Mouse (Mus musculus): ENCODE data around the gene Hdac11. TPM values are rescaled to one million over a fixed set of nuclear protein-coding genes. Genes with fewer than 3 reads are reported as not detected.
"Not testable (repeated sequence)": the region's sequence is repeated elsewhere in the genome, so short reads cannot be mapped to it uniquely, and the experiment has no call there.

The Hdac11 gene
- polyA plus RNA-seq, 1 experiment from 2014 or later, result 16.4 TPM

DNA sequence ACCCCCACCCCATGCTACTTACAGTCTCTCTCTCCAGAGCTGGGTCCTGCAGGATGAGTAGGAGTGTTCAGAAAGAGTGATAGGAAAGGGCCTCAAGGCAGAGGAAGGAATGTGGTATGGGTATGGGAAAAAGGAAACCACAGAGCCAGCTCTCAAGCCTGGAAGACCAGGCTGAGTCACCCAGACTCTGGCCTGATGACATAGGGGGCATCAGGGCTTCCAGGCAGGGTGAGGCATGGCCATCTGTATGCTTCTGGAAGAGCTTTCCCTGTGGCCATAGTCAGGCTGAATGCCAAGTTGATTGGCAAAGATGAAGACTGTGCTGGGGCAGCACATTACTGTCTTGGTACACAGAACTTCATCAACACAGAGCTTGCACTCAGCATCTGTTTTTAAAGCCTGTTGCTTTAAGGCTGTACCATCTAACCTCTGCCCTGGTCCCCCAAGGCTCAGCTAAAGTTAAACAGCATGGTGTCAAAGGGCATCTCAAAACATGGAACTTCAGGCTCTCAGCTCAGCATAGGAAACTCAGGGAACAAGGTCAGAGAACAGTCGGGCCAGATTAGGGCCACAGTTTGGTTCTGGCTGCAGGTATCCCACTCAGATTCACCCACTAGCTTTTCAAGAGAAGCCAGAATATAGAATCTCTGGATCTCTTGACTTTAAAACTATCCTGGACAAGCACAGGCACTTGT is 36.5 kb downstream of the Hdac11 start:
- Histone ChIP-seq H3K27ac (replicated peaks) (no peak overlapping the region), H3K4me1 (no peaks in the 10 kb centered on the region), H3K9me3 (no peaks in the 10 kb centered on the region; the same call in 1 of the 2 replicates), H3K27me3 (peaks cover 8% of the 10 kb centered on the region; the same call in 1 of the 2 replicates), H3K36me3 (no peaks in the 10 kb centered on the region), H3K9ac (replicated peaks) (no peak overlapping the region), H3K4me2 (replicated peaks) (no peak overlapping the region), H3K4me3 (no peak overlapping the region)
- WGBS, result 87% methylated on average over 1 of the region's 1 CpGs
- no peak for ATAC-seq (ENCODE audit: low FRiP score, low read depth)

DNA sequence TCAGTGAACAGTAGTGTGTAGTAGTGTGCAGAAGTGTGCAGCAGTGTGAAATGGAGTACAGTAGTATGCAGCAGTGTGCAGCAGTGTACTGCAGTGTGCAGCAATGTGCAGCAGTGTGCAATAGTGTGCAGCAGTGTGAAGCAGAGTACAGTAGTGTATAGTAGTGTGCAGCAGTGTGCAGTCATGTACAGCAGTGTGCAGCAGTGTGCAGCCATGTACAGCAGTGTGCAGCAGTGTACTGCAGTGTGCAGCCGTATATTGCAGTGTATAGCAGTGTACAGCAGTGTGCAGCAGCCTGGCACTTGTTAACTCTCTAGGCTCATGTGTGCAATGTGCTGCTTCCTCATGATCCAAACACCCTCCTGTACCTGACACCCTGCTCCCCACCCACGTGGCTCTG is 42.0 kb downstream of the Hdac11 start:
- ATAC-seq (ENCODE audit: low FRiP score, low read depth), result peak; percentile 61
- WGBS, result 83% methylated on average over 2 of the region's 2 CpGs
- no peak overlapping the region for H3K27ac ChIP-seq (replicated peaks)

DNA sequence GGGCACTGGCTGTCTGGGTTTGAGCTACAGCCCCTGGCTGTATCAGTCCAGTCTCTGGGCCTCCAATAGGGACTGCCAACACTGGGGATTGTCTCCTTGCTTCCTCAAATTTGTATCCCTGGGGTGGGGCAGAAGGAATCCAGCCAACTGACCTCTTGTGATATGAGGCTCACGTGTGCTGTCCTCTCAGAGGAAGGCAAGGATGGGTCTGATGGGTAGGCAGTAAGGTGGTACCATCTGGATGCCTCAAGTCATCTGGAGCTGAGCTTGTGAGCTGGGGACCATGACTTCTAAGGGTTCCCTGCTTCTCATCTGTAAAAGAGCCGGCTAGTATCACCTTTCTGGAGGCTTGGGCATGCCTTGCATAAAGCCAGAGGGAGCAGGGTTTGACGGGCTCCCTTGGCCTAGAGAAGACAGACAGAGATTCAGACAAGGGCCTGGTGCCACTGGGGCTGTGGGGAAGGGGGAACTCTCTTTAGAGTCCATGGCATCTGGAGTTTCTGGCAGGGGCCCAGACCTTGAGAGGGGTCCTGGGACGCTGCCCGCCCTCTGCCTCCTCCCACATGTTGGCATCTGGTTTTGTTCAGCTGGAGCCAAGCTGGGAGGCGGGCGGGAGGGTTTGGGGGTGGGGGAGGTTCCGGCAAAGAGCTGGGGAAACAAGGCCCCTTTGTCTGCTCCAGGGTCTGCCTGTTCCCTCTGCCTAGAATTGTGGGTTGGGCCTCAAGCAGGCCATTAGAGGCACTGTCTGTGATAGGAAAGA is 44.1 kb downstream of the Hdac11 start:
- Histone ChIP-seq H3K4me2 (replicated peaks) (no peak overlapping the region), H3K4me1 (peaks cover 26% of the 10 kb centered on the region), H3K27ac (replicated peaks) (peak overlapping the region; percentile 54), H3K9ac (replicated peaks) (no peak overlapping the region), H3K36me3 (no peaks in the 10 kb centered on the region), H3K27me3 (0 out of 2 replicates have a peak, but pooled peaks cover 17% of the 10 kb centered on the region), H3K4me3 (no peak overlapping the region), H3K9me3 (no peaks in the 10 kb centered on the region; the same call in 1 of the 2 replicates)
- 40% methylated on average over 8 of the region's 8 CpGs for WGBS
- peak; percentile 74 for ATAC-seq (ENCODE audit: low FRiP score, low read depth)

More for the DNA sequence above, 42.0 kb downstream of the Hdac11 start:
- no peak overlapping the region for H3K9ac ChIP-seq (replicated peaks)
- H3K9me3 ChIP-seq, result no peaks in the 10 kb centered on the region; the same call in 1 of the 2 replicates
- H3K27me3 ChIP-seq, result 0 out of 2 replicates have a peak, but pooled peaks cover 14% of the 10 kb centered on the region
- H3K4me3 ChIP-seq, result no peak overlapping the region
- no peaks in the 10 kb centered on the region for H3K36me3 ChIP-seq
- peaks cover 26% of the 10 kb centered on the region for H3K4me1 ChIP-seq
- H3K4me2 ChIP-seq (replicated peaks), result no peak overlapping the region

DNA sequence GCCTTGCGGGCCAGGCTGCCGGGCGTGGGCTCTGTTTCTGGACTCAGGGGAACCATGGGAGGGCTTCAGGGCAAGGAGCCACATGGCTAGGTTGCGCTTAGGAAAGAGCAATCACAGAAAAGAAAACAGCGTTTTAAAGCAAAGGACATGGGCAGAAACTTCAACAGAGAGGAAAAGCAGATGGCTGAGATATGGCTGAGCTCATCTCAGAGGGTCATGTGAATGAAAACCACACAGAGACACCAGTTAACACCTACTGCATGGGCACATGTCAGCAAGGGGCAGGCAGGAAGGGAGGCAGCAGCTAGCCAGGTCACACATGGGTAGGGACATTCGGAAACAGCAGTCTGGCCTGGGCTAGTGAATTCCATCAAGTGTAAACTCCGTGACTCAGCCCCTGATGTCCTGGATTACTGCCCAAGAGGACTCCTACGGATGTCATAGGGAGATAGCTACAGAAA is 45.4 kb downstream of the Hdac11 start:
- Histone ChIP-seq H3K36me3 (no peaks in the 10 kb centered on the region), H3K27me3 (0 out of 2 replicates have a peak, but pooled peaks cover 17% of the 10 kb centered on the region), H3K9ac (replicated peaks) (no peak overlapping the region), H3K9me3 (no peaks in the 10 kb centered on the region; the same call in 1 of the 2 replicates), H3K4me1 (peaks cover 26% of the 10 kb centered on the region), H3K4me2 (replicated peaks) (no peak overlapping the region), H3K27ac (replicated peaks) (no peak overlapping the region), H3K4me3 (no peak overlapping the region)
- ATAC-seq (ENCODE audit: low FRiP score, low read depth), result no peak
- 81% methylated on average over 8 of the region's 8 CpGs for WGBS

- no peaks in the 10 kb centered on the region; the same call in 1 of the 2 replicates for H3K9me3 ChIP-seq
- 89% methylated on average over 4 of the region's 4 CpGs for WGBS
- no peak overlapping the region for H3K4me3 ChIP-seq
Measured at GRCm38 (mm10) chr6:91202571-91202970, 46.1 kb downstream of the Hdac11 start.

DNA sequence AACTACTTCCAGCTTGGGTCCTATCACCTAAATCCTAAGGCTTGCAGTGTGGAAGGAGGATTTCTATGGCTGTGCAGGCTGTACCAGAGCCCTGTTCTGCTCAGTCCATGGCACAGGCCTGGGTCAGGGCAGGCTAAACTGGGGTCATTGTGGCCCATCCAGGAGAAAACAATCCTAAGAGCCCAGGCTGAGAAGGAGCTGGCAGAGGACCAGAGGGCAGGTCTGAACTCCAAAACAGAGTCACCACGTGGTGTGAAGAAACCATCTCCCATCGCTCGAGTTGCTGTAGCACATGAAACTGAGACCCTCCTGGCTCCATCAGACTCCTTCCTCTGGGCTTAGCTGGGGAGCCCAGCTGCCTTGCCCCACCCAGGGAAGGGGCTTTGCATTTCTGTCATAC is 48.9 kb downstream of the Hdac11 start:
- Histone ChIP-seq H3K4me3 (no peak overlapping the region), H3K36me3 (no peaks in the 10 kb centered on the region), H3K27ac (replicated peaks) (no peak overlapping the region), H3K9ac (replicated peaks) (no peak overlapping the region), H3K27me3 (peaks cover 7% of the 10 kb centered on the region; the same call in 1 of the 2 replicates), H3K4me1 (peaks cover 20% of the 10 kb centered on the region), H3K9me3 (no peaks in the 10 kb centered on the region), H3K4me2 (replicated peaks) (no peak overlapping the region)
- 77% methylated on average over 3 of the region's 3 CpGs for WGBS
- ATAC-seq (ENCODE audit: low FRiP score, low read depth), result no peak

More at GRCm38 (mm10) chr6:91202571-91202970, 46.1 kb downstream of the Hdac11 start:
- no peak overlapping the region for H3K27ac ChIP-seq (replicated peaks)
- no peaks in the 10 kb centered on the region for H3K36me3 ChIP-seq
- 0 out of 2 replicates have a peak, but pooled peaks cover 12% of the 10 kb centered on the region for H3K27me3 ChIP-seq
- H3K4me1 ChIP-seq, result peaks cover 26% of the 10 kb centered on the region
- H3K9ac ChIP-seq (replicated peaks), result no peak overlapping the region
- no peak overlapping the region for H3K4me2 ChIP-seq (replicated peaks)
- no peak for ATAC-seq (ENCODE audit: low FRiP score, low read depth)

DNA sequence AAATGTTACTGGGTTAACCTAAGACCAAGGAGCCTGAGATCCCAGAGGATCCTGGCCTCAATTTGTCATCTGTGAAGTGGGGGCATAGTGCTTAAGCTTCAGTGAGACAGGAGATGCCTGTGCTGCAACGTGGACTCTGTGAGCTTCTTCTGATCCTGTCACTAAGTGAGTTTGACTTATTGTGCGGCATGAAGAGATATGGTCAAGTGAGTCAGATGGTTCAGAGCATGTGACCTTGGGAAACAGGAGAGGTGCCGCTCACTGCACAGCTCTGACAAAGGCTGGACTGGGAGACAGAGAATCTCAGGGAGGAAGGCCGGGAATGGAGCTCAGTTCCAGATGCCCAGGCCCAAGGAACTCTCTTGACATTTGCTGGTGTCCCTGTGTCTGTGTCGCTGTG is 49.3 kb downstream of the Hdac11 start:
- Histone ChIP-seq H3K36me3 (no peaks in the 10 kb centered on the region), H3K4me2 (replicated peaks) (no peak overlapping the region), H3K9ac (replicated peaks) (no peak overlapping the region), H3K27ac (replicated peaks) (no peak overlapping the region), H3K4me3 (no peak overlapping the region), H3K4me1 (peaks cover 15% of the 10 kb centered on the region), H3K27me3 (peaks cover 7% of the 10 kb centered on the region; the same call in 1 of the 2 replicates), H3K9me3 (no peaks in the 10 kb centered on the region)
- 84% methylated on average over 5 of the region's 5 CpGs for WGBS
- ATAC-seq (ENCODE audit: low FRiP score, low read depth), result no peak

DNA sequence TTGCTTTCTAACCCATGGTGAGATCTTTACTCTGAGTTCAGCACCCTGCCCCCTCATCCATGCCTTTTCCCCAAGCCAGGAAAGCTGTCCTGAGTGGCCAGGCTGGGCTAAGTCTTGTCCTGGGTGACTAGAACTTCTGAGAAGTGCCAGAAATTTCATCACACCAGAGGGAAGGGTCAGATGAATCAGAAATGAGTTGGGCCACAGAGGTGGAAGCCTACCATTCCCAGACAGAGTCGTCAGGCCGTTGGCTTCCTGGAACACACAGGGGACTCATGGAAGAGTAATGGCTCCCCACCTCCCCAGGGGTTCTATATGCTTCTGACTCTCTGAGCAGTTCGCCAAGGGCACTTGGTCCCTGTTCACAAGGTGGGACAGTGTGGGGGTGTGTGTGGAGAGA is 51.0 kb downstream of the Hdac11 start:
- 61% methylated on average over 3 of the region's 3 CpGs for WGBS
- no peak overlapping the region for H3K4me2 ChIP-seq (replicated peaks)
- H3K27me3 ChIP-seq, result peaks cover 16% of the 10 kb centered on the region
- peaks cover 10% of the 10 kb centered on the region for H3K4me1 ChIP-seq
- H3K36me3 ChIP-seq, result no peaks in the 10 kb centered on the region
- H3K9me3 ChIP-seq, result no peaks in the 10 kb centered on the region
- H3K9ac ChIP-seq (replicated peaks), result no peak overlapping the region
- H3K4me3 ChIP-seq, result no peak overlapping the region
- ATAC-seq (ENCODE audit: low FRiP score, low read depth), result no peak
- no peak overlapping the region for H3K27ac ChIP-seq (replicated peaks)

- H3K4me2 ChIP-seq (replicated peaks), result no peak overlapping the region
- WGBS, result 0% methylated on average over 2 of the region's 2 CpGs
Measured at GRCm38 (mm10) chr6:91209780-91210179, 53.3 kb downstream of the Hdac11 start.

GRCm38 (mm10) chr6:91210852-91211251 is 54.4 kb downstream of the Hdac11 start:
- no peak overlapping the region for H3K27ac ChIP-seq (replicated peaks)
- 83% methylated on average over 3 of the region's 3 CpGs for WGBS

More at GRCm38 (mm10) chr6:91209780-91210179, 53.3 kb downstream of the Hdac11 start:
- ATAC-seq (ENCODE audit: low FRiP score, low read depth), result peak; percentile 47; the same call in 1 of the 2 replicates
- Histone ChIP-seq H3K9me3 (no peaks in the 10 kb centered on the region), H3K4me1 (peaks cover 20% of the 10 kb centered on the region), H3K27ac (replicated peaks) (0 out of 2 replicates have a peak overlapping the region, but pooled peaks have one; percentile 0), H3K9ac (replicated peaks) (no peak overlapping the region), H3K4me3 (no peak overlapping the region), H3K27me3 (peaks cover 32% of the 10 kb centered on the region), H3K36me3 (no peaks in the 10 kb centered on the region)

GRCm38 (mm10) chr6:91212155-91212554 is 55.7 kb downstream of the Hdac11 start, which contains the start of gene Fbln2:
Fbln2 (plus strand) TSS chr6:91212455.
- not testable (repeated sequence) for ATAC-seq (ENCODE audit: low FRiP score, low read depth); H3K27ac ChIP-seq (replicated peaks); H3K9me3 ChIP-seq; H3K36me3 ChIP-seq
- Histone ChIP-seq H3K4me2 (replicated peaks) (peak within 1 kb of the TSS; percentile 52), H3K4me1 (peaks cover 20% of the 10 kb centered on the region), H3K27me3 (peaks cover 32% of the 10 kb centered on the region), H3K9ac (replicated peaks) (peak within 1 kb of the TSS; percentile 31; the same call in 1 of the 2 replicates), H3K4me3 (peak within 1 kb of the TSS; percentile 32)

More at GRCm38 (mm10) chr6:91210852-91211251, 54.4 kb downstream of the Hdac11 start:
- ATAC-seq (ENCODE audit: low FRiP score, low read depth), result no peak
- Histone ChIP-seq H3K9ac (replicated peaks) (no peak overlapping the region), H3K4me2 (replicated peaks) (no peak overlapping the region), H3K4me3 (no peak overlapping the region), H3K36me3 (no peaks in the 10 kb centered on the region), H3K9me3 (no peaks in the 10 kb centered on the region), H3K27me3 (peaks cover 32% of the 10 kb centered on the region), H3K4me1 (peaks cover 20% of the 10 kb centered on the region)

- Histone ChIP-seq H3K4me2 (replicated peaks) (peak overlapping the region; percentile 52), H3K36me3 (no peaks in the 10 kb centered on the region), H3K27me3 (peaks cover 32% of the 10 kb centered on the region), H3K9me3 (no peaks in the 10 kb centered on the region), H3K27ac (replicated peaks) (no peak overlapping the region), H3K4me1 (peaks cover 20% of the 10 kb centered on the region), H3K9ac (replicated peaks) (0 out of 2 replicates have a peak overlapping the region, but pooled peaks have one; percentile 31), H3K4me3 (peak overlapping the region; percentile 32)
- peak; percentile 68 for ATAC-seq (ENCODE audit: low FRiP score, low read depth)
- WGBS, result 1% methylated on average over 29 of the region's 29 CpGs
Measured at GRCm38 (mm10) chr6:91212571-91212970, 56.1 kb downstream of the Hdac11 start.
